Mouse (Mus musculus): ENCODE results near the gene Usp25.

Usp25 gene

DNA sequence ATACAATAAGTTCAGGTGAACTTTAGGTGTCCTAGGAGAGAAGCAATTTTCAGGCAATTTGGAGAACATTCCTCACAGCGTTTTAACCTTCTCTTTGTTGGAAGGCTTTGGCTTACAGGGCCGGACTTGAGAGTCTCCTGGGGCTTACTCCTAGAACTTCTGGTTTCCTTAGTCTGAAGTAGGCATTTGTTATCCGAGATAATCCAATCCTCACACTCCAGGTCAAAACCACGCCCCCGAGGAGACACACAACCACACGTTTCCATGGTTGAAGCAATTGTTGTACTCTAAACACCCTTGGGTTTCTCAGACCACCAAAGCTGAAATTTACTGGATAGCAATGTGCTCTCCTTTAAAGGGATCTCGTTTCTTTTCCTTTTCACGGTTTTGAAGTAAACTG lies 136.8 kb downstream of the Usp25 start:
- no peak for DNase-seq

GRCm38 (mm10) chr16:77150884-77151283 lies 137.4 kb downstream of the Usp25 start:
- DNase-seq = peak; percentile 17 to 28

DNA sequence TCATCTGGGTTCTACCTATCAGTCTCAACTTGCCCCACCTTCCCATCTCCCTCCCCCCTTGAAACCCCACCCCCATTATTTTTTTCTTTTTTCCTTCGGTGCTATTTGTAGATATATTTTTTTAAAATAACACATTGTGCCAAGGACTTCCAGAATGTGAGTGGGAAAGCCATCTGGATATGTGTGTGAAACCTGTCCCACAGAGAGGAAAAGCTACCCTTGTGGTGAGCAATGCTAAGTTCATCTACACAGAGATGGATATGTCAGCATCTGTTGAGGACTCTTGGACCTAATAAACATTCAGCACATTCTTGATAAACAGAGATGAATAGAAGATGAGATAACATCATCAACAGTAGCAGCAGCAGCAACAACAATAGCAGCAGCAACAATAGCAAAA lies 138.8 kb downstream of the Usp25 start:
- peak in 1 of 2 experiments; percentile 22 for DNase-seq

GRCm38 (mm10) chr16:77153216-77153715 lies 139.8 kb downstream of the Usp25 start:
- DNase-seq = peak; percentile 46 to 52

GRCm38 (mm10) chr16:77153815-77154214 lies 140.3 kb downstream of the Usp25 start:
- DNase-seq = peak; percentile 83 to 90

GRCm38 (mm10) chr16:77154831-77155230 lies 141.3 kb downstream of the Usp25 start:
- no peak for DNase-seq

All from cerebellum, postnatal 25 days (tissue).